Mouse (Mus musculus) gastrocnemius, adult 8-10 months (tissue): ENCODE measurements around the gene Lhx6. TPM values are rescaled to one million over a fixed set of nuclear protein-coding genes. Genes with fewer than 3 reads are reported as not detected.

ENCODE experiments used
- DNase-seq, 2 experiments: peaks; one replicate each; pipeline ENCODE4 v3.0.0; 2022; ENCODE audit warnings: low spot score in 2 of 2
- total RNA-seq, 4 experiments: library from RNA; stranded (reverse); gene quantifications; 2 replicates each; pipeline ENCODE4 v1.2.4; 2022

Gene Lhx6
- total RNA-seq, 4 experiments from 2014 or later: 1.2 to 1.5 (median 1.4) TPM

DNA sequence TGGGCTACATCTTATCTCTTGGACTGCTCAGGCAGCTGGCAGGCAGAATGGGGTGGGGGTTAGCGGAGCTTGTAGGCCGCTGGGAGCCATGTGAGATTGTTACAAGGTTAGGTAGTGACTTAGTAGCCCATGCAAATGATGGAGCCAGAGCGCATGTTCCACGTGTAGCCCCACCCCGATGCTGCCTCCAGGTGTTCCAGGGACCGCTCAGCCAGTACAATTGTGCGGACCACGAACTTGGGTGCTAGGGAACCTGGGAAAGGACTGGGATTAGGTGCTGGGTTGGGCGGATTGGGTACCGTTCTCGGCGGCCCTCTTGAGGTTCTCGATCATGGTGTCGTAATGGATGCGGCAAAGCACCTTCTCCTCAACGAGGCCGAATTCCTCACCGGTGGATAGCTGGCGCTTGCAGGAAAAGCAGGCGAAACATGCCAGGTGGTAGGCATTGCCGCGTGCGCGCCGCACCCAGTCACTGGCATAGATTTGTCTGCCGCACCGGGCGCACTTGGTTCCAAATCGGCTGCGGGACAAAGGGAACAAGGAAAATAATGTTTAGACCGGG, 11.2 kb downstream of the Lhx6 start:
- DNase-seq: no peak

DNA sequence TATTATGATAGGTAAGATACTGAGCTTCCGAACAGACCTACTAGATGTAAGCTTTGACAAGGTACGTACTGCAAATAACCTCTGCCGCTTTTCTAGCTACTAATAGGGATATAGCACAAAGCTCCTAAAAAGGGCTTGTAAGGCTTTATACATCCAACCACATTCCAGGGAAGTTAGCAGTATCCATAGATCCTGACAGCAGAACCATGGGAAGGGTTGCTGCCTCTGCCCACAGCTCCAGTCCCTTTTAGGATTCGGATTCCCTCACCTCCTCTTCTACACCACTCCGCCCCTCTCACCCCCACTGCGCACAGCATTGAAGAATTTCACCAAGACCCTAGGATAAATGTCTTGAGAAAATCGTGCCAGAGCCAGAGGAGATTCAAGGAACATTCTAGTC, 11.9 kb downstream of the Lhx6 start:
- no peak for DNase-seq

DNA sequence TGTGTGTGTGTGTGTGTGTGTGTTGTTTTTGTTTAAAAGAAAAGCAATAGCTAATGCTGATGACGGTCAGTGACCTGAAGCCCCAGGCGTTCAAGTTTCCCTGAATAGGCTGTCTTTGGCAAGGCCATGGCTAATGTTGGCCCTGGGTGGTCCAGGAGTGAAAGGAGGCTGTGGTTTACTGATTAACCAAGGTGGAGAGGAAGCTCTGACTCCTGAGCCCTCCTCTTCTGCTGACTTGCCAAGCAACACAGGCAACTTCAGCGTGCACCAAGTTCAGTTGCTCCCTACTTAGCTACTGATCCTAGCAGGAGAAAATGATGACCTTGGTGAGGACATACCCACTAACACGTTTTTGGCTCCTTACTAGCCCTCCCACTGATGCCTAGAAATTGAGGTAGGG, 12.5 kb downstream of the Lhx6 start:
- DNase-seq: no peak

DNA sequence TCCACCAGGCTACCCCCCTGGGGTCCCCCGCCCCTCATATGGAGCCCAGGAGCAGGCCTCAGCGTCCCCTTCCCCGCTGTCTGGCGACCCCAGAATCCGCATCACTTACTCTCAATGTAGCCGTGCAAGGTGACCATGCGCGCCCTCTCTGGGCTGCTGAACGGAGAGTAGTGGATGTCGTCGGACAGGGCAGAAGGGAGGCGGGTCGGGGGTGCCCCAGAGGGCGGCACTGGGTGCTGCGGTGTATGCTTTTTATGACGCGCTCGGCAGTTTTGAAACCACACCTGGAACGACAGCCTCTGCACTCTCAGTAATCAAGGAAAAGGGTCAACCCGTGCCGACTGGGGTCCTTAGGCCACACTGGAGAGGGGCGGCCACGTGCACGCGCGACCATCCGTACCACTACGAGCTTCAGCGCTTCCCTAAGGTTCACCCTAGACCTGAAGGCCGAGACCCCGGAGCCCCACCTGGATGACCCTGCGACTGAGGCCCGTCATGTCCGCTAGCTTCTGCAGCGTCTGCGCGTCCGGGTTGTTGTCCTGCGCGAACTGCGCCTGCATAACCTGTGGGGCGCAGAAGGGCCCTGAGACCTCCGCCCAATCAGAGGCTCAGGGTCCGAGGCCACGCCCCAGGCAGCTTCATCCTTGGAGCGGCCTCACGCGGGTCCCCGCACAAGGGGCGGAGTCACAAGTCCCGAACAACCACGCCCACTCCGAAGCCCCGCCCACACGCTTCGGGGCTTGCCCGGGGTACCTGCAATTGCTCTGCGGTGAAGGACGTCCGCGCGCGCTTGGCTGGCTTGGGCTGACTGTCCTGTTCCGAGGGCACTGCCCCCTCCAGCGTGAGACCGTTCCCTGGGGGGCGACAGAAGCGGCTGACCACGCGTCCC, 14.1 kb downstream of the Lhx6 start:
- DNase-seq: peak in 1 of 2 experiments; percentile 22

DNA sequence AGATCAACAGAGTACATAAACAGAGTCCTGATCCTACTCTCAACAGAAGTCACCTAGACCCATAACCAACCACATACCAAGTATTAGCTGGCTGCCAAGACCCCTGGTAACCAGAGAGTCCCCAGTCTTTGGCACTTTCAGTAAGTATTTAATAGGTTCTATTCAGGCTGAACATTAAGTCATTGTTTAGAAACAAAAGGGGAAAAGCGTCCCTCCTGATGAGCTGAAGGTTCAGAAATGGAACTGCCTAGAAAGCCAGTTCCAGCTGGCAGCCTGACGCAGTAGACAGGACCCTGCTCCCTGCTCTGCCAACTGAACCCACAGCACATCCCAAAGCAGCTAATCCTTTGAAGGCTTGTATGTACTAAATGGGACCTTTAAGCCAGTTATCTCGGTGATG, 16.0 kb downstream of the Lhx6 start:
- no peak for DNase-seq

DNA sequence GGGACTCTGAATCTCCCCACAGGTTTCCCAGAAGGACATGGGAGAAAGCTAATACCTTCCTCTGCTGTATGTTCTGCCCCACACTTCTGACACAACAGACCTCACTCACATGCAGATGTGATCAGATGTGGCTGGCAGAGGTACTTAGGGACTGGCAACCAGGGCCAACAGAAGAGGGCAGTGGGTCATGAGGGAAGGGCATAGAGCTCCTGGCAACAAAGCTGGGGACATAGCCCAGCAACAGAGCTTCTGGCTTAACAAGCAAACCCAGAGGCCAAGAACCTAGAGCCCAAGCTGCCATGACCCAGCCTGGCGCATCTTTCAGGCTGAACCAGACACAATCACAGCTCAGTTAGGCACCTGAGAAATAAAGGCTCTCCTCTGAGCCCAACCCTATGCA, 20.2 kb downstream of the Lhx6 start:
- DNase-seq: no peak

DNA sequence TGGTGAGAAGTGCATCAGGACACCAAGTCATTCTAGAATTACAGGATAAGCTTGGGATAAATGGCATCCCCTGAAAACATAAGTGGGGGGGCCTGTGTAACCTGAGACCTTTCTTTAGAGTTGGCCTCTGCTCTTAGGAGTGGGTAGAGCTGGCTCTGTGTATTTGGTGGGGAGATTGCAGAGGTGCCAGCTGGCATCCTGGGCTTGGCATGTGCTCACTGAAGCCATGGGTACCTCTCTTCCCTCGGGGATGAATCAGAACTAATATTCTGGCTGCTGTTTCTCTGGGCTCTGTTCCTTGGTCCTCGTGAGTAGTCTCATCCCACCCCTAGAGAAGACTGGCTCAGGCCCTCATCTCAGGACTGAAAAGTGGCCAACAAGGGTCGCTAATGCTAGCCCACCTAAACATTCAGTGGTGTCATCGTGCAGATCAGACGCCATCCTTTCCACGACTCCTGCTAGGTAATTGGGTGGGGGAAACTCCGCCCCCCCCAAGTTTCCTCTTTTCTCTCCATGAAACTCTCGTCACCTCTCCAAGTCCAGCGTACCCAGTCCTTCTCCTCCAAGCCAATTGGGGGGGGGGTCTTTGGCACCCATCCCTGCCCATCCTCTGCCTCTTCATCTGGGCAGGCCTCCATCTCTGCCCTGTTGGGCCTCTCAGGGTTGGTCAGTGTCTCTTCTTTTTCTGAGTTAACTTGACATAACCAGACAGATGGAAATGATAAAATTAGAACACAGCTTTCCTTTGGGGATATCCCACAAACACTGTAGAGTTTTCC, 22.2 kb downstream of the Lhx6 start:
- no peak for DNase-seq

DNA sequence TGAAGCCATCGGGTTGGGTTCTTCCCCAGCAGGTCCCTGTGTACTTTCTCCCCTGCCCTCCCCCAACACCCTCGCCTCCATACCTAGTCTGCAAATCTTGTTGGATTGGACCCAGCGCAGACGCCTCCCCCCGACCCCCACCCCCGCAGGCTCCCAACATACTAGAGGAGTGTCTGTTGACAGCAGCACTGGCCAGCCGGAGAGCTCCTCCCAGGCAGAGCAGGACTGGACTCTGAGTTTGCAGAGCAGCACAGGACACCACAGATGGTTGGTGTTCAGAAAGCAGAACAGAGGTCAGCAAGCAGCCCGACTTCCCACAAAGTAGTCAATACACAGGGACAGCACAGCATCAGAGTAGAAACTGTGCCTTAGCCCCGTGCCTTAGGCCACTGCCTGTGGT, 23.8 kb downstream of the Lhx6 start:
- DNase-seq: no peak

DNA sequence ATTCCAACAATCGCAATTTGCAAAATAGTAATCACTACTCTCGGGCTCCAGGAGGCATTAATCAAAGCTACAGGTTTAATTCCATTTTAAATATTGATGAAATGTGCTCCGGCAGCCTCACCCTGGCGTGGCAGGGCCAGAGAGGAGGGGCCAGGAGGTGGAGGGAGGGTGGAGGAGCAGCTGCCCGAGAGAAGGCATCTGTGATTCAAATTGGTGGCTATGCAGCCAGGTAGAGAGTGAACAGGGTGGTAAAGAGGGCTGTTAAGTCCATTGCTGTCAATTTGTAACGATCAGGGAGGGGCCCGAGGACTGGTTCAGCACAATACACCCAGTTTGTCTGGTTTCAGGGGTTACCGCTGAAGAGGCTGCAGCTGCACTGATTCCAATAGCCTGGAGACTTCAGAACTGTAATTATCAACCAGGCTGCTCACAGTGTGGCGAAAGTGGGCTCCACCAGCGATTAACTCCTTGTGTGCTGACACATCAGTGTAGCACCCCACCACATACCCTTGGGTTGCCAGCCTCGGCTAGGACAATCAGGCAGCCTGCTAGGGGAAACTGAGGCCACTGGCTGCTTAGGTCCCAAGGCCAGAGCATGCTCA, 27.9 kb downstream of the Lhx6 start:
- DNase-seq: no peak

DNA sequence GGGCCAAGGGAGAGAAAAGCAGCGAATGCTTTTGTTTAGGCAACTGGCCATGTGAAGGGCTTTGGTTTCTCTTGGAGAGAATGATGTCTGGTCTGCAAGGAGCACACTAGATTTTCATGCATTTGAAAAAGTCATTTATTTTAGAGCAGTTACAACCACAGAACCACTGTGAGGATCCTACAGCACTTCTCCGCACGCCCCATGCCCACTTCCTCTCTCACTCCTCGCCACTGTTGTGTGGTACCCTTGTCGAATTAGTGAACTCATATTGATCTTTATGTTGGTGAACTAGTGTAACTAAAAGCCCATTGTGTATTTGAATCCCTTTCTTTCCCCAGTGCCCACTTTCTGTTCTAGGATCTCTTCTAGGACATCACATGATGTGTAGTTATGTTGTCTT, 30.0 kb downstream of the Lhx6 start:
- DNase-seq: no peak

DNA sequence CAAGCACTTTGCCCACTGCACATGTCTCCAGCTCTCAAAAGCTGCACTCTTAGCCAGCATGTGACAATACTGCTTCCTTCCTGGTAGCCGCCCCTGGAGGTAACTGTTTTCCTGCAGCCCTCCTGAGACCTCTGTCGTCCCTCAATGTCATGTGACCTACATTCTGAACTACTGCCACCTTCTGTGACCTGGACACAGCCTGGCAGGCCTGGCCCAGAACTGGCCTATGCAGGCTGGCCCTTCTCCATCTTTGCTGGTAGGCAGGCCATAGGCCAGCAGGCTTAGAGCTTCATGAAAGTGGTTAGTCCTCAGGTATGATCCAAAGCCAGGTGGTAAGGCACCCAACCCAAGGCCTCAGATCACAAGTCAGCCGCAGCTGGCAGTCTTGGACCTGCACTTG, 31.4 kb downstream of the Lhx6 start:
- no peak for DNase-seq

DNA sequence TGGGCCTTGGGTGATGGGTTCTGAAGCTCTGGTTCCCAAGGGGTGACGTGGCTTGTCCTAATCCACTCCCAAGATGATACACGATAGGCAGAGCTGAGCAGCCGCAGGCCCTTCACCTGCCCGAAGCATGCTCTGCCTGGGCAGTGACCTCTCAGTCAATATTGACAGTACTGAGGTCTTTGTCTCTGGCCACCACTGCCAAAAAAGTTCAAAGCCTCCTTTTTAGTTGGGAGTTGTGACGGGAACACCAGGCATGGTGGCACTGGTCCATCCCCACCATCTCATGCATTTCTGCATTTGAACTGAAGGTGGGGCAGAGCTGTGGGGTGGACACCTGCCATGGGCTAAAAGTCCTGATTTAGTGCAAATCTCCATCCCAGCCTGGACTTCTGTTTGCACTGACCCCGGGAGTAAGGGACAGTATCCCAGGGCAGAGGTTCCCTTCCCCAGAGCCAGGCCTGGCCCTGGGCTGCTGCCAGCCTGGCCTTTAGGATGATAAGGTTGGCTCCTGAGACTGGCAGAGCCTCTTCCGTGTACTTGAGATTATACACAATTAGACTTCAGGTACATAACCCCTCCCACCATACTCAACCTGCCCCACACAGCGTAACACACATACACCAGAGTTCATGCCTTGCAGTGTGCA, 33.4 kb downstream of the Lhx6 start:
- no peak for DNase-seq

DNA sequence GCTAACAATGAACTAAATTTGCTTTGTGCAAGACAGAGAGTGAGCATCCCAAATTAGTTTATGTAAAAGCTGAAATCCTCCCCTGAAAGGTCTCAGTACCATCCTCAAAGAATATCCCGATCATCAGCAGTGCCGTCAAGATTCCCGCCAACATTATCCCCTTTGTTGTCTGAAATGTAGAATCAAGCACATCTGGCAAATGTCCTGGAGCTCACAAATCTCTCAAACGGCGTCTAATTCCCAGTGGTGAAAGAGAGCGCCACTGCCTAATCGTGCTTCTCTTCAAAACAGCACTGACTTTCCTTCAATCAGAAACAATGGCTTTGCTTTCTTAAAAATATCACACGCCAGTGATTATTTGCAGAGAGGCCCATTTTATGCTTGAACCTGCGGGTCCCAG, 38.1 kb downstream of the Lhx6 start:
- no peak for DNase-seq

DNA sequence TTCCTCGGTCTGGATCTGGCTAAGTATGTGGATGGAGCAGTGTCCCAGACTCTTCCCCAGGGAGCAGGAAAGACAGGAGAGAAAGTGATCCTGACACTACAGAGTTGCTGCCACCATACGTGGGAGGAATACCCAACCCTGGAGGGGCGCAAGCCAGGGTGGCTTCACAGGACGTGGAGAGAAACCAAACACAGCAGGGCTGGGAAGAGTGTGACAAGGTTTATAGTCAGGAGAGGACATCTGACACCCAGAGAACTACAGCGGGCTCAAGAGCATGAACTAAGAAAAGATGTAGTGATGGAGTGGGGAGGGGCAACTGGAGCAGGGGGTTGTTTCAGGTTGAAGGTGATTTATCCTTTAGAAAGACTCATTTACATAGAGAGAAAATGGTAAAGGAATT, 43.8 kb downstream of the Lhx6 start:
- DNase-seq: no peak

DNA sequence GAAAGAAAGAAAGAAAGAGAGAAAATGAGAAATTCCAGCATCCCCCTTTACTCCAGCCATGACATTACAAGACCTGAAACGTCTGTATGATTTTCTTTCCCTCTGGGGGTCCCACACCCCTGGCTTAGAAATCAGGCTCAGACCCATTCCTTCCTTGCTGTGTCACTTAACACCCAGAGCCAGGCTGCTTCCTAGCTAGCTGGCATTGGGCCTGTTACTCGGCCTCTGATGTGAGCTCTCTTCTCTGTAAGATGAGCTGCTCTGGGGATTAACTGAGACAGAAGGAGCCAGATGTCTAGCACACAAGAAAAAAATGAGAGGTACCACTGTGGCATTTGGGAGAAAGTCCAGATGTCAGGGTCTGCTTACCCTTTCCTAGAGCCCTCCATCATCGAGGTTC, 49.0 kb downstream of the Lhx6 start:
- DNase-seq: peak; percentile 10 to 27

DNA sequence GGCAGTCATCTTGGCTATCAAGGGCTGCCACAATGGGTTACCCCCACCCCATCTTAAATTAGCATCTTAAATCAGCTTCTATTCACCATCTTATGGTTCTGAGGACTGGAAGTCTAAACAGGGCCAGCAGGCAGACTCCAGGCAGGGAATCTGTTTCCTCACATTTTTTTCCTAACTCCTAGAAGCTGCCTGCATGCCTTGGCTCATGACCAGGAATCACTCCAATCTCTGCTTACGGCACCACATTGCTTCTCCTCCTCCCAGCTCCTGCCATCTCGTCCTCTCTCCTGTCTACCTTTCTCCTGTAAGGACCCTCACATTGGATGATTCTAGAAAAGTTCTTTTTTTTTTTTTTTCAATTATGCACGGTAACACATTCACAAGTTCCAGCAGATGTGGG, 52.0 kb downstream of the Lhx6 start:
- no peak for DNase-seq

DNA sequence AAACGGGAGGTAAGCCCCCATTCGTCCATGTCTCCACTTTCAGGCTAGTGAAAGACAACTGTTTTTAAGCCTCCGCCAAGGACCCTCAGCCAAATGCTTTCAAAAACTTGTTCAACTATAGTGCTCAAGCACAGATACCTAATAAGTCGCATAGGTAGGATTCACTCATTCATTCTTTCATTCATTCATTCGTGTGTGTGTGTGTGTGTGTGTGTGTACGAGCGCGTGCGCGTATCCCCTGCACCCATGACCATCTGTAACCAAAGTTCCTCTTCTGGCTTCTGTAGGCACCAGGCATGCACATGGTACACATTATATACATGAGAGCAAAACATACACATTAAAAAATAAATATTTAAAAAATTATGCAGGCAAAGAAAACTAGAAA, 55.6 kb downstream of the Lhx6 start:
- no peak for DNase-seq

DNA sequence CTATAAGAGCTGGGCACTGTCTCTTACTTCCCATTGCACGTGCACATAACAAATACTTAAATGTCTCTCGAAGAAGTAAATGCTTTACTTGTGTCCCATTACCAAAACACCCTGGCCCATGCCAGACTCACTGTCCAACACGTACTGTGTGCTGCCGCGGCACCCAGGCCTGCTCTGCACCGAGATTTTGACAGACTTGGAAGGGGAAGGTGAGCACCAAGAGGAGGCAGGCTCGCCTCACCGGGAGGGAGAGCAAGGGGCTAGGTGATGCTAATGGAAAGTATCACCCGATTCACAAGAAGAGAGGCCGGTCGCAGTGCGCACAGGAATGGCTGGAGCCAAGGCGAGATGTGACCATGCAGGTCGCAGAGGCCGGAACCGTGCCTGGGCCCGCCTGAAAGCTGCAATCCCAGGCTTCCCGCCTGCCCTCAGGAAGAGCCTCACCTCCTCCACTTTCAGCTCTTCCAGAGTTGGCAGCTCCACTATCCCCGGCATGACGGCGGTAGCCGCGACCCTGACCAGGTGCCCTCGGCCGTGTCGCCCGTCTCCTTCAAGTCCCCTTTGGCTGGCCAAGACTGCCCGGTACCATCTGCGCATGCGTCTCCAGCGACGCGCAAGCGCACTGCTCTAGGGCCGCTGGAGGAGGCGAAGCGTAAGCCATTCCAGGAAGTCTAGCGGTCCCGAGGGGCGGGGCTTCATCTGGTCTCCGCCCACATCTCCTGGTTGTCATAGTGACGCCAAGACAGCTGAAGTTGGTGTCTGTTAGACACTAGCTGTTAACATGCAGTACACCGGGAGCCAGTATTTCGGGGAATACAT, 56.3 kb downstream of the Lhx6 start, which contains the start of the genes Ndufa8 and Morn5:
Ndufa8 (minus strand) TSS at position 659 of the 819 bp plus-strand sequence.
Morn5 (plus strand) TSS at position 711 of the 819 bp plus-strand sequence.
- DNase-seq: peak; percentile 95 to 97

DNA sequence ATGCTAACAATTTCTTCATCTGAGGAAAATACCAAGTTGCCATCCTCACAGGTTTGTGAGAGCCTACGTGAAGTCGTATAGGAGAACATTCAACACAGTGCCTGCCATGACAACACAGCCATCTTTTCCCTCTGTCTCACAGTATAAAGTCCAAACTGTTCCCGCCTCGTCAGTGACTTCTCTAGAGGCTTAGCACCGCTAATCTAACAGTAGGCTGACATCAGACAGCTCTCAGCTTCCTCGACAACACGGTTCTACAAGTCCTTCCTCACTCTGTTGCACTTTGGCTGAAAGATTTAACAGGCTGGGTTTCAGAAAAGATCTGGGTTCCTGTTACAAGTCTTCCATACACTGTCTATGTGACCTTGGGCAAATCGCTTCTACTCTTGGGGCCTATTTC, 57.0 kb downstream of the Lhx6 start:
- no peak for DNase-seq

DNA sequence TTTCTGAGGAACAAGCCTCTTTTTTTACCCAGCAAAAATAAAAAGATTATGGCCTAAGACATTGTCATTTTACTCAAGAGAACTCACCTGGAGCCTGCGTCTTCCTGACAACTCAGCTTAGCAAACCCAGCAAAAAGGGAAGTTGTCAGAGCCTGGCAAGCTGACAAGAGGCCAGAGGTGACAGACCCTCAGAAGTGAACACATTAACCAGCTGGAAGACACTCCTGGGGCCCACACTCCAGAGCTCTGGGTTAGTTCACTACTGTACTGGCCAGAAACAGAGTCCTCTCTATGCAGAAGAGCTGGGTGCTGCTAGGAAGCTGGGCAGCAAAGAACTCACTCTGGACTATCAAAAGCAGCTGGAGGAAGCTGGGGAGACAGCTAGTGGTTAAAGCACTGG, 64.3 kb downstream of the Lhx6 start:
- DNase-seq: no peak
